Mouse (Mus musculus) erythroblast, adult 5-6 weeks (primary cell): ENCODE measurements around the gene Sspn. TPM values are rescaled to one million over a fixed set of nuclear protein-coding genes. Genes with fewer than 3 reads are reported as not detected.

Source experiments
- ATAC-seq: replicated peaks from 2 replicates; pipeline ENCODE4 v1.8.0; 2016; ENCODE audit warnings: moderate number of reproducible peaks, mild to moderate bottlenecking, moderate TSS enrichment, inconsistent platforms; ENCODE audit not compliant: poor library complexity, low FRiP score, severe bottlenecking
- total RNA-seq, 2 experiments: library from RNA; stranded (forward) in 1 of 2; stranded (reverse) in 1 of 2; fragments of 150-400 nt in 1 of 2; fragments of 200-764, 138-1000 nt in 1 of 2; gene quantifications; 2 replicates each; pipeline versions ENCODE4 v1.2.3 to v1.2.4; 2015 to 2017; ENCODE audit warnings: low replicate concordance in 2 of 2

Sspn gene
- total RNA-seq, 2 experiments from 2014 or later = not detected

DNA sequence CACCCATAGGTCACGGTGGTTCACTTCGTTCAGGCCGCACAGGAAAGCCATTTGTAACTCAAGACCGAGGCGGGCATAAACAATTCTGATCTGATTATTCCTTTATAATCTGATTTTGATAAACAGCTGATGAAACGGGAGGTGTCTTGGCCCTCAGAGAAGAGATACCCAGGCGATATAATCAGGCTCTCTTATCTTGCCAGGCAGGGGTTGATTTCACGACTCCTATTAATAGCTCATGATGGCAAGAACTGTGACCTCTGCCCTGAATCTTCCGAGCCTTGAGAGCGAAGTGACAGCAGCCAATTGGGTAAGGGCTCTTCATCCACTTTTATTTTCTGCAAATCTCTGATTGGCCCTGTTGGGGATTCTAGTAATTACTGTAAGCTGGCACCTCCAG lies 37.4 kb downstream of the Sspn start:
- no peak for ATAC-seq

GRCm38 (mm10) chr6:145969572-145969971 lies 38.1 kb downstream of the Sspn start:
- ATAC-seq = no peak

- ATAC-seq = no peak
Measured at GRCm38 (mm10) chr6:145972107-145972506, 40.7 kb downstream of the Sspn start.

GRCm38 (mm10) chr6:145972836-145973235 lies 41.4 kb downstream of the Sspn start:
- no peak for ATAC-seq

DNA sequence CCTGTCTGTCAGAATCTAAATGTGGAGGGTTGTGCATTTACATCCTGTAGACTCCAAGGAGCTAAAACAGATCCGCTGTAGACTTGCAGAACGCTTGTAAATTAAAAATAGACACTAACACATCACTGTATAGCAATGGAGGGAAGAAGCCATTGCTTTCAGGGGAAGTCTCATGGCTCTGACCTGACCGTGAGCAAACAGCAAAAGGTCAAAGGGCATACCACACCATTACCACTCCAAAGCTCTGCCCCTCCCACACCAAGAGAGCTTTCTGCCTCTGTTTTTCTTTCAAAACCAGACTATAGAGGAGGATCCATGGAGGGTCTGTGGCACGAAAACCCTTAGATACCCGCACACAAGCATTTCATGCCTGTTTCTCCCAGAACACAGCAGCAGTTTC lies 41.9 kb downstream of the Sspn start:
- ATAC-seq = no peak

GRCm38 (mm10) chr6:145974766-145975165 lies 43.3 kb downstream of the Sspn start:
- no peak for ATAC-seq

DNA sequence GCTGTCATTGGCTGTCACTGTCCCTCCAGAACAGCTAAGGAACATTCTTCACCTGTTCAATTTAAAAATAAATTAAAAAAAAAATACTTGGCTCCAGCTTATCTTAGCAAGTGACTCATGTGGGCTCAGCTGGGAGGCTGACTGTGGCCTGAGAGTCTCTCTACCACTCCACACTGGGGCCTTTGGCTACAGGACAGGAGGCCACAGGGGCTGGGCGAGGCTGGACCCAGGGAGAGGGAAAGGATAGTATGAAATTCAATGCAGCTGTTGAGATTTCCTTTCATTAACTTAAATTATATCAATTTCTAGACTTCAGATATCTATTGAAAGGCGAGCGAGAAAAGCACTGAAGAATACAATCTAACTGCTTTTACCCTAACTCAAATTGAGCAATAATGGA lies 45.9 kb downstream of the Sspn start:
- no peak for ATAC-seq

GRCm38 (mm10) chr6:145977771-145978450 lies 46.5 kb downstream of the Sspn start:
- ATAC-seq = no peak

- no peak for ATAC-seq
Measured at GRCm38 (mm10) chr6:145981074-145981473, 49.6 kb downstream of the Sspn start.

DNA sequence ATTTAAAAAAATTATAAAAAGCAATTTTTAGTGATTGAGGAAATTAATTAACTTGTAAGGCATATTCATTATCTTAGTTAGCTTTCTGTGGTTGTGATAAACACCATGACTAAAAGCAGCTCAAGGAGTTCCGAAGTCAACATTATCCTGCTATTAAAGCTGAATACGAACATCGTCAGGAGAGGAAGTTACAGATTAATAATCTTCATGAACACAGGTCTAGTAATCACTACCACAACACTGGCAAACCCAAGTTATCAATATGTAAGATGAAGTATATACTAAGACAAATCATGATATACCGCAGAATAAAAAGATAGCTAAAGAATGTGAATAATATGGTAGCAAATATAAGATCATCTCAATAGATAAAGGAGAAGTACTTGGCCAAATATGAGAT lies 50.9 kb downstream of the Sspn start:
- ATAC-seq = no peak

- no peak for ATAC-seq
Measured at GRCm38 (mm10) chr6:145990578-145990977, 59.1 kb downstream of the Sspn start.

- ATAC-seq = no peak
Measured at GRCm38 (mm10) chr6:145992526-145992925, 61.1 kb downstream of the Sspn start.

DNA sequence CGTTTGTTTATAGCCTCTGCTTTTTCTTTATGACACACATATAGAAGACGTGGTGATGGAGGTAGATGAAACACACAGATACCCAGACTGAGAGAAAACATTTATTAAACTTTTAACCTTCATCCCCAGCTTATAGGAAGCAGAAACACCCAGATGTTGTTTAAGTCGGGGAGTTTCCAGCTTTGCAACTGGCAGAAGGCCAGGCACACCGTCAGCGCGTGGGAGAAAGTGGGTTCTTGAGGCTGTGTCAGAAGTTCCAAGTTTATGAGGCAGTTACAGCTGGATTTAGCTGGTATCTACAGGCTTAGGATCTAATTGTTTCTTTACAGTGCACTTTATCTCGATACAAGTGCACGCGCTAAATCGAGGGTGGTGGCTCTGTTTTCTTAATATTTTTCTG lies 61.5 kb downstream of the Sspn start:
- ATAC-seq = no peak

GRCm38 (mm10) chr6:145998314-145999007 lies 67.0 kb downstream of the Sspn start:
- ATAC-seq = no peak

DNA sequence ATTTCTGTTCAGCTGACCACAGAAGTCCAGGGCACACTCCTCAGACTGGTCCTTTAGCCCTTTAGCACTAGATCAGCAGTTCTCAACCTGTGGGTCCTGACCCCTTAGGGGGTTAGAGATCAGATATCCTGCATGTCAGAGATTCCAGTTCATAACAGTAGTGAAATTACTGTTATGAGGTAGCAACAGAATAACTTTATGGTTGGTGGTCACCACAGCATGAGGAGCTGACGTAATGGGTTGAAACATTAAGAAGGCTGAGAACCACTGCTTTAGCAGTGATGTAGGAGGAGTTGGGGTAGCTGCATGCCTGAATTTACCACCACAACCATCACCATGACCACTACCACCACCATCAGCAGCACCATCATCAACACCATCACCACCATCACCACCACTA lies 69.3 kb downstream of the Sspn start:
- ATAC-seq = no peak

DNA sequence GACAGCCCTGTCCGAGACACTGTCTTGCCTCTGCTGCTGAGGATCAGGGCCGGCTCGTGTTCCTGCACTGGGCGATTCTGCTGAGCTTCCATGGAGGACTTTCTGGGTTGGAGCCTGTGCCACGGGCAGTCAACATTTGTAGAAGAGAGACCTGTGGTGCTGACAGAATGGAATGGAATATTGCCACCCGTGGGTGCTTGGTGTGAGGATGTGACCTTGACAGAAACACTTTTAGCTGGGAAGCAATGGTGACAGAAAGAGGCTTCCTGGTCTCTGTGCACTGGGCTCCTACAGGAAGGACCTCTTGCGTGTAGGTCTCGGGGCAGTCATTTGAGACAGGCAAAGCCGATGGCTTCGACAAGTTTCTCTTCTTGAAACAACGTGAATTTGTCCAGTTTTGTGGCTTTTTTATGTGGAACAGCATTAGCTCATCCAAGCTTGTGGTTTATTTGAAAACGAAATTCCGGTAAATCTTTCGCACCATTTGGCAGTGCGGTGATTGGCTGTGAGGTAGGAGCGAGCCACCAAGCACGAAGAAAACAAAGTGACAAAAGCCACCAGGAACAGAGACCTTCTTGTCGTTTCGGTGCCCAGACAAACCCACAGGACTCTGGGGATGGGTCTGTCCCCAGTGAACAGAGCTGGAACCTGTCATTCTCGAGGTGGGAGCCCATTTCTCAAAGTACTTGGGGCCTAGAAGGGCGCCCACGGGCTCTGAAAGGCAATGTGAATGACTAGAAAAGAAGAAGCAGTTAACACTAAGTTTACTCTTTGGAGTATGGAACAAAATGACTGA lies 70.2 kb downstream of the Sspn start:
- no peak for ATAC-seq

DNA sequence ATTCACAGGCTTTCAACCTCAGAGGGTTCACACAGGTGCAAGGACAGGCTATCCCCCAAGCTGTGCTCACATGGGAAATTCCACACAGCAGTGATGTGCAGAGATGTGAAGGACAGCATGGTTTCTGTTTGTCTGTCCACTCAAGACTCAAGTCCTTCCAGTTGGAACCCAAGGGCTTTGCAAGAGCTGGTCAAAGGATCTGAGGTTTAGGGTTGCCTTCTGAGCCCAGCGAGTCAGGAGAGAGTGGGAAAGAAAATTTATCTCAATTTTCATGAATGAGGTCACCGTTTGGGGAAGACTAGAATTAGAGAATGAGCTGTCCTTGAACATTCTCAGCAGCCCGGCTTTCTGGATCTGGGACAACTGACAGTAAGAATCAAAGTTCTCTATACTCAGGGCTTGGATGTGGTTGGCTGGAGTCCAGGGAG lies 72.7 kb downstream of the Sspn start:
- ATAC-seq = no peak

GRCm38 (mm10) chr6:146005129-146005886 lies 73.9 kb downstream of the Sspn start:
- ATAC-seq = no peak

DNA sequence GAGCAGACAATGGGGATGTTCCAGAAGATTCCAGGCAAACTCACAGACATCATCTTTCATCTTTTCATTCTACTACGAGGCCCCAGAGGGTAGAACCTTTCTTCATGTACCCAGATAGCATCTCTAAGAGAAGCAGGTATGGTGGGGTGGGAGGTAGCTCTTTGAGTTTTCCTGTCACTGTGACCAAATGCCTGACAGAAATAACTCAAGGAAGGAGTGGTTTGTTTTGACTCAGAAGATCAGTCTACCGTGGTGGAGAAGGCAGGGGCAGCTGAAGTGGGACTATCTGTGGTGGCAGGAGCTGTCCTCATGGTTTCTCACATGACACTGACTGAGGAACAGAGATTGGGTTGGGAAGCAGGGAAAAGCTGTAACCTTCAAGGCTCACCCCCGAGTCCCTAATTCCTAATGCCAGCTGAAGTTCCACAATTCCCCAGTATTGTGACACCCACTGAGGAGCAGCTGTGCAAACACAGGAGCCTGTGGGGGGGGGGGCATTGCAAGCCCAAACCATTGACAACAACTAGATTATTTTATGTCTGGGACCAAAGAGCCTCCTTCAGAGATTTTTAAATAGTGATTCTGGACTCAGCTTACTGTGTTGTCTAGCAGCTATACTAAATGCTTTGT lies 74.6 kb downstream of the Sspn start:
- ATAC-seq = no peak

GRCm38 (mm10) chr6:146006753-146007152 lies 75.3 kb downstream of the Sspn start:
- ATAC-seq = no peak
